Comparison of ENCODE assay signal across 10 mouse cellular contexts in genomic region chr11:115673471-115674234, GRCm38 (mm10). TPM values are rescaled to one million over a fixed set of nuclear protein-coding genes. Genes with fewer than 3 reads are reported as not detected.
DNase-seq lines count a peak whose midpoint lies in the region; ATAC-seq lines count a peak whose summit lies in the region.
"Had no signal": no experiment of that assay in that cellular context is flagged by ENCODE, and none has a peak within 500 bp of the region (broad histone marks: within the 10 kb centered on the region; RNA-seq: fewer than 3 reads in every experiment).

No protein-coding gene starts in this region.

- H3K27ac ChIP-seq in forebrain, embryonic 13.5 days: peak overlapping the region; percentile 40; the same call in 1 of the 2 replicates
- H3K27ac ChIP-seq in forebrain, embryonic 10.5 days: no peak overlapping the region
- peak overlapping the region; percentile 38; the same call in 1 of the 2 replicates for H3K27ac ChIP-seq in limb, embryonic 15.5 days
- H3K27ac ChIP-seq in limb, embryonic 10.5 days: no peak overlapping the region
- no peak overlapping the region for H3K27ac ChIP-seq in kidney, embryonic 15.5 days

- no peak overlapping the region for H3K9ac ChIP-seq in forebrain, embryonic 13.5 days
- no peak overlapping the region for H3K9ac ChIP-seq in limb, embryonic 15.5 days
- H3K9ac ChIP-seq in kidney, embryonic 15.5 days: no peak overlapping the region

- no peak overlapping the region for H3K4me3 ChIP-seq in forebrain, embryonic 13.5 days
- no peak overlapping the region for H3K4me3 ChIP-seq in forebrain, embryonic 10.5 days
- no peak overlapping the region for H3K4me3 ChIP-seq in limb, embryonic 15.5 days
- H3K4me3 ChIP-seq in limb, embryonic 10.5 days: no peak overlapping the region
- no peak overlapping the region for H3K4me3 ChIP-seq in kidney, embryonic 15.5 days (replicated peaks)

- peaks cover 8% of the 10 kb centered on the region; the same call in 1 of the 2 replicates for H3K36me3 ChIP-seq in forebrain, embryonic 13.5 days (ENCODE audit: poor library complexity, severe bottlenecking)
- H3K36me3 ChIP-seq in forebrain, embryonic 10.5 days (replicated peaks): peaks cover 22% of the 10 kb centered on the region
- H3K36me3 ChIP-seq in limb, embryonic 15.5 days: peaks cover 2% of the 10 kb centered on the region; the same call in 1 of the 2 replicates
- H3K36me3 ChIP-seq in limb, embryonic 10.5 days: peaks cover 15% of the 10 kb centered on the region
- peaks cover 15% of the 10 kb centered on the region; the same call in 1 of the 2 replicates for H3K36me3 ChIP-seq in kidney, embryonic 15.5 days

- H3K4me2 ChIP-seq in forebrain, embryonic 13.5 days: no peak overlapping the region
- no peak overlapping the region for H3K4me2 ChIP-seq in limb, embryonic 15.5 days
- H3K4me2 ChIP-seq in kidney, embryonic 15.5 days: no peak overlapping the region

- DNase-seq in forebrain, embryonic 10.5 days (ENCODE audit: extremely low spot score, low spot score): no peak
- DNase-seq in limb, embryonic 10.5 days (ENCODE audit: low spot score): no peak
- peak; percentile 45 for DNase-seq in fibroblast of lung, adult 2 months (ENCODE audit: low read depth)
- peak; percentile 65 to 67 for DNase-seq in right cerebral cortex, adult 2 months (ENCODE audit: low spot score in 2 of 2)
- DNase-seq in spleen, adult 18-20 months: no peak
- DNase-seq: lung, adult 18-20 months had no signal

- no peaks in the 10 kb centered on the region for H3K9me3 ChIP-seq in forebrain, embryonic 13.5 days (replicated peaks)
- no peaks in the 10 kb centered on the region for H3K9me3 ChIP-seq in forebrain, embryonic 10.5 days
- no peaks in the 10 kb centered on the region for H3K9me3 ChIP-seq in limb, embryonic 15.5 days
- no peaks in the 10 kb centered on the region for H3K9me3 ChIP-seq in limb, embryonic 10.5 days (replicated peaks)
- no peaks in the 10 kb centered on the region for H3K9me3 ChIP-seq in kidney, embryonic 15.5 days (replicated peaks)

- peaks cover 28% of the 10 kb centered on the region for H3K4me1 ChIP-seq in forebrain, embryonic 13.5 days
- peaks cover 22% of the 10 kb centered on the region for H3K4me1 ChIP-seq in forebrain, embryonic 10.5 days
- peaks cover 13% of the 10 kb centered on the region for H3K4me1 ChIP-seq in limb, embryonic 15.5 days
- H3K4me1 ChIP-seq in limb, embryonic 10.5 days: peaks cover 27% of the 10 kb centered on the region
- H3K4me1 ChIP-seq in kidney, embryonic 15.5 days: peaks cover 20% of the 10 kb centered on the region

- WGBS in forebrain, embryonic 13.5 days: 88% methylated on average over 9 of the region's 9 CpGs
- 92% methylated on average over 9 of the region's 9 CpGs for WGBS in forebrain, embryonic 10.5 days
- 74% methylated on average over 9 of the region's 9 CpGs for WGBS in limb, embryonic 15.5 days
- 93% methylated on average over 9 of the region's 9 CpGs for WGBS in limb, embryonic 10.5 days
- WGBS in kidney, embryonic 15.5 days: 89% methylated on average over 9 of the region's 9 CpGs

- ATAC-seq in forebrain, embryonic 13.5 days: no peak
- ATAC-seq in limb, embryonic 15.5 days (ENCODE audit: insufficient number of reproducible peaks, low FRiP score, low TSS enrichment, low read depth): no peak
- ATAC-seq in kidney, embryonic 15.5 days (replicated peaks; ENCODE audit: low FRiP score): no peak
- ATAC-seq: midbrain, embryonic 16.5 days had no signal

- H3K27me3 ChIP-seq in forebrain, embryonic 13.5 days: no peaks in the 10 kb centered on the region
- H3K27me3 ChIP-seq in forebrain, embryonic 10.5 days (ENCODE audit: poor library complexity, severe bottlenecking): no peaks in the 10 kb centered on the region
- no peaks in the 10 kb centered on the region for H3K27me3 ChIP-seq in limb, embryonic 15.5 days
- H3K27me3 ChIP-seq in limb, embryonic 10.5 days (ENCODE audit: low read depth, poor library complexity, severe bottlenecking): no peaks in the 10 kb centered on the region
- no peaks in the 10 kb centered on the region for H3K27me3 ChIP-seq in kidney, embryonic 15.5 days

RNA-seq across cellular contexts. Expression of gene Grb2, which starts 34.7 kb away (rescaled TPM):
- polyA plus RNA-seq in forebrain, embryonic 13.5 days (2015; fragmentation: Nextera tagmentation; extraction: Ambion mirVana): 137 and 139 TPM in 2 replicates
- polyA plus RNA-seq in forebrain, embryonic 10.5 days (2016; fragmentation: Nextera tagmentation; extraction: Ambion mirVana): 74.4 and 79.6 TPM in 2 replicates
- 87.7 and 93.9 TPM in 2 replicates for polyA plus RNA-seq in limb, embryonic 15.5 days (2015; fragmentation: Nextera tagmentation; extraction: Ambion mirVana)
- 77.2 and 87.8 TPM in 2 replicates for polyA plus RNA-seq in limb, embryonic 10.5 days (2016; fragmentation: Nextera tagmentation; extraction: Ambion mirVana)
- 92.0 and 98.4 TPM in 2 replicates for polyA plus RNA-seq in kidney, embryonic 15.5 days (2015; fragmentation: Nextera tagmentation; extraction: Ambion mirVana)

RNA-seq across cellular contexts. Expression of gene Slc25a19, which starts 45.6 kb away (rescaled TPM):
- 37.6 and 37.8 TPM in 2 replicates for polyA plus RNA-seq in forebrain, embryonic 13.5 days (2015; fragmentation: Nextera tagmentation; extraction: Ambion mirVana)
- polyA plus RNA-seq in forebrain, embryonic 10.5 days (2016; fragmentation: Nextera tagmentation; extraction: Ambion mirVana): 25.6 and 26.2 TPM in 2 replicates
- polyA plus RNA-seq in limb, embryonic 15.5 days (2015; fragmentation: Nextera tagmentation; extraction: Ambion mirVana): 24.0 and 24.7 TPM in 2 replicates
- polyA plus RNA-seq in limb, embryonic 10.5 days (2016; fragmentation: Nextera tagmentation; extraction: Ambion mirVana): 27.2 and 27.8 TPM in 2 replicates
- polyA plus RNA-seq in kidney, embryonic 15.5 days (2015; fragmentation: Nextera tagmentation; extraction: Ambion mirVana): 45.8 and 48.3 TPM in 2 replicates

Comparison
In these comparisons a context has a peak if more than half of its experiments do, and no peak if none do; other contexts are left out.
1. H3K27ac ChIP-seq: peak in forebrain, embryonic 13.5 days (single experiment) and limb, embryonic 15.5 days (single experiment); none in forebrain, embryonic 10.5 days (single experiment), limb, embryonic 10.5 days (single experiment) and kidney, embryonic 15.5 days (single experiment).
2. DNase-seq: peak in fibroblast of lung, adult 2 months (single experiment) and right cerebral cortex, adult 2 months (2 of 2); none in forebrain, embryonic 10.5 days (single experiment), limb, embryonic 10.5 days (single experiment) and spleen, adult 18-20 months (0 of 2).